Mouse (Mus musculus): ENCODE measurements around the gene Utp15. TPM values are rescaled to one million over a fixed set of nuclear protein-coding genes. Genes with fewer than 3 reads are reported as not detected.
A peak's percentile ranks its signal among the peaks of the same experiment; 100 is the strongest.

Gene Utp15
- total RNA-seq (2012; rRNA removed) (50.8 and 60.8 TPM in 2 replicates), polyA plus RNA-seq (2012; ENCODE audit: insufficient read depth in 1 of 2, insufficient read length in 2 of 2, low read depth in 1 of 2, low replicate concordance in 2 of 2, missing spikeins in 1 of 2) (10 to 100 TPM in 1 of 2 experiments, not detected in 1; 40.3 TPM)

- Histone ChIP-seq H3K36me3 (ENCODE audit: control insufficient read depth in 1 of 2, insufficient read depth in 2 of 2, low read length in 2 of 2) (peaks cover 25 to 27% of the 10 kb centered on the region in 2 experiments), H3K4me1 (ENCODE audit: control insufficient read depth in 1 of 2, insufficient read depth in 2 of 2, low read length in 2 of 2) (peaks cover 13 to 15% of the 10 kb centered on the region in 2 experiments), H3K4me3 (ENCODE audit: control insufficient read depth in 1 of 2, insufficient read depth in 1 of 2, low read depth in 2 of 2, low read length in 2 of 2) (peak within 1 kb of the TSS; percentile 92), H3K27ac (ENCODE audit: control insufficient read depth, low read depth, low read length) (peak within 1 kb of the TSS; percentile 76), H3K9me3 (replicated peaks; ENCODE audit: insufficient read depth, low read length) (no peaks in the 10 kb centered on the region), H3K9ac (ENCODE audit: control insufficient read depth, low read depth, low read length, poor library complexity, severe bottlenecking) (peak within 1 kb of the TSS; percentile 92), H3K27me3 (ENCODE audit: control insufficient read depth in 1 of 2, insufficient read depth in 2 of 2, low read length in 2 of 2) (no peaks in the 10 kb centered on the region), H3K79me2 (ENCODE audit: control insufficient read depth, insufficient read depth, low read length, poor library complexity) (peaks cover 27% of the 10 kb centered on the region)
- DNase-seq (ENCODE audit: low read depth, low spot score), result peak; percentile 98
- TF ChIP-seq GABPA (IDR thresholded peaks at IDR 0.05; ENCODE audit: low read depth, low read length), result no peak
- no peak for TF ChIP-seq CHD1 (IDR thresholded peaks at IDR 0.05; ENCODE audit: low read depth, low read length)
- 0 out of 2 replicates have a peak, but pooled peaks have one; percentile 18 for TF ChIP-seq ZC3H11A (IDR thresholded peaks at IDR 0.05; ENCODE audit: low read depth, low read length)
- TF ChIP-seq MEF2A (IDR thresholded peaks at IDR 0.05; ENCODE audit: extremely low read depth, insufficient replicate concordance, low read depth, low read length, poor library complexity, severe bottlenecking), result no peak
- TF ChIP-seq POLR2AphosphoS5 (IDR thresholded peaks at IDR 0.05; ENCODE audit: borderline replicate concordance, low read depth, low read length), result no peak
- TF ChIP-seq JUND (IDR thresholded peaks at IDR 0.05; ENCODE audit: low read depth, low read length), result no peak
- TF ChIP-seq ZNF384 (IDR thresholded peaks at IDR 0.05; ENCODE audit: low read depth, low read length), result no peak
- TF ChIP-seq RCOR1 (IDR thresholded peaks at IDR 0.05; ENCODE audit: low read depth, low read length), result no peak
- TF ChIP-seq USF2 (IDR thresholded peaks at IDR 0.05; ENCODE audit: borderline replicate concordance in 1 of 2, insufficient read depth in 1 of 2, low read depth in 1 of 2, low read length in 2 of 2), result no peak
- no peak for TF ChIP-seq MYB (IDR thresholded peaks at IDR 0.05; ENCODE audit: low read depth, low read length)
- peak; percentile 42 for TF ChIP-seq ETS1 (IDR thresholded peaks at IDR 0.05; ENCODE audit: low read depth, low read length)
- no peak; the same call in 1 of the 2 replicates for TF ChIP-seq MAFK (IDR thresholded peaks at IDR 0.05; ENCODE audit: borderline replicate concordance, low read depth, low read length)
- no peak for TF ChIP-seq ZKSCAN1 (IDR thresholded peaks at IDR 0.05; ENCODE audit: low read depth, low read length)
- 0 out of 2 replicates have a peak, but pooled peaks have one; percentile 51 for TF ChIP-seq UBTF (IDR thresholded peaks at IDR 0.05; ENCODE audit: borderline replicate concordance, insufficient read depth, low read depth, low read length)
- no peak for TF ChIP-seq EP300 (IDR thresholded peaks at IDR 0.05; ENCODE audit: low read depth in 1 of 2, low read length in 2 of 2)
- TF ChIP-seq MXI1 (IDR thresholded peaks at IDR 0.05; ENCODE audit: low read depth, low read length), result peak; percentile 99
- TF ChIP-seq GATA1 (IDR thresholded peaks at IDR 0.05; ENCODE audit: low read depth, low read length), result no peak
- TF ChIP-seq E2F4 (IDR thresholded peaks at IDR 0.05; ENCODE audit: borderline replicate concordance, low read depth, low read length), result no peak
- no peak for TF ChIP-seq RAD21 (IDR thresholded peaks at IDR 0.05; ENCODE audit: low read depth, low read length)
- TF ChIP-seq KAT2A (conservative IDR thresholded peaks at IDR 0.05; ENCODE audit: low read depth, low read length), result peak; percentile 81; the same call in 1 of the 2 replicates
- no peak for TF ChIP-seq TAL1 (IDR thresholded peaks at IDR 0.05; ENCODE audit: low read length)
- peak; percentile 98 for TF ChIP-seq SIN3A (IDR thresholded peaks at IDR 0.05; ENCODE audit: low read length)
- peak; percentile 65 for TF ChIP-seq USF1 (IDR thresholded peaks at IDR 0.05; ENCODE audit: low read depth, low read length)
- TF ChIP-seq TCF12 (IDR thresholded peaks at IDR 0.05; ENCODE audit: low read depth, low read length), result peak; percentile 73
- TF ChIP-seq ZMIZ1 (IDR thresholded peaks at IDR 0.05; ENCODE audit: low read depth, low read length), result peak; percentile 60; the same call in 1 of the 2 replicates
- peak; percentile 98 for TF ChIP-seq HCFC1 (IDR thresholded peaks at IDR 0.05; ENCODE audit: low read depth, low read length)
- peak; percentile 97 for TF ChIP-seq ELF1 (IDR thresholded peaks at IDR 0.05; ENCODE audit: low read depth, low read length)
- TF ChIP-seq NRF1 (IDR thresholded peaks at IDR 0.05; ENCODE audit: insufficient read depth, low read depth, low read length, poor library complexity, severe bottlenecking), result peak; percentile 89
- no peak for TF ChIP-seq CTCF (IDR thresholded peaks at IDR 0.05 in 2 of 3, conservative IDR thresholded peaks at IDR 0.05 in 1 of 3; ENCODE audit: control insufficient read depth in 1 of 3, insufficient read depth in 1 of 3, low read depth in 2 of 3, low read length in 3 of 3, poor library complexity in 1 of 3, severe bottlenecking in 1 of 3)
- TF ChIP-seq POLR2A (IDR thresholded peaks at IDR 0.05; ENCODE audit: control insufficient read depth in 1 of 2, insufficient read depth in 1 of 2, low read depth in 1 of 2, low read length in 2 of 2, poor library complexity in 1 of 2), result peak; percentile 72 to 93
- no peak for TF ChIP-seq SMC3 (IDR thresholded peaks at IDR 0.05; ENCODE audit: low read depth, low read length)
- peak; percentile 80; the same call in 1 of the 2 replicates for TF ChIP-seq MAX (IDR thresholded peaks at IDR 0.05; ENCODE audit: low read length)
- TF ChIP-seq BHLHE40 (IDR thresholded peaks at IDR 0.05; ENCODE audit: borderline replicate concordance, low read depth, low read length), result no peak
- TF ChIP-seq NELFE (IDR thresholded peaks at IDR 0.05; ENCODE audit: low read depth, low read length), result peak; percentile 92
These were observed at the start of gene Utp15, which contains the start of gene Ankra2 for GRCm38 (mm10) chr13:98262636-98263457. TSS of gene Utp15 (minus strand) at chr13:98263041. TSS of gene Ankra2 (plus strand) at chr13:98263074.

Measured in MEL (cell line).